Mouse (Mus musculus) brain, adult 2 months (tissue): ENCODE measurements around the gene Pld6.

ENCODE experiments used
- DNase-seq: peaks from one replicate; pipeline ENCODE4 v3.0.0; 2011; ENCODE audit warnings: low read depth, low spot score

Pld6 gene

GRCm38 (mm10) chr11:59787199-59787781 is at the start of gene Pld6:
TSS of gene Pld6 (minus strand) at chr11:59787645.
- peak; percentile 67 for DNase-seq

GRCm38 (mm10) chr11:59821625-59822024 is 34.2 kb upstream of the Pld6 start:
- no peak for DNase-seq

- no peak for DNase-seq
Measured at GRCm38 (mm10) chr11:59817916-59818315, 30.5 kb upstream of the Pld6 start.

- no peak for DNase-seq
Measured at GRCm38 (mm10) chr11:59815482-59816065, 28.1 kb upstream of the Pld6 start.

- DNase-seq = no peak
Measured at GRCm38 (mm10) chr11:59814936-59815335, 27.5 kb upstream of the Pld6 start.

GRCm38 (mm10) chr11:59814311-59814710 is 26.9 kb upstream of the Pld6 start:
- DNase-seq = no peak

- no peak for DNase-seq
Measured at GRCm38 (mm10) chr11:59813276-59813675, 25.8 kb upstream of the Pld6 start.

- DNase-seq = no peak
Measured at GRCm38 (mm10) chr11:59811211-59811610, 23.8 kb upstream of the Pld6 start.

GRCm38 (mm10) chr11:59810480-59811158 is 23.2 kb upstream of the Pld6 start:
- no peak for DNase-seq

GRCm38 (mm10) chr11:59809670-59810474 is 22.4 kb upstream of the Pld6 start, which contains the start of gene Flcn:
TSS of gene Flcn (minus strand) at chr11:59810016.
- peak; percentile 97 for DNase-seq

GRCm38 (mm10) chr11:59809071-59809669 is 21.7 kb upstream of the Pld6 start:
- DNase-seq = peak; percentile 55

- peak; percentile 60 for DNase-seq
Measured at GRCm38 (mm10) chr11:59808170-59808960, 20.9 kb upstream of the Pld6 start.

GRCm38 (mm10) chr11:59805656-59806055 is 18.2 kb upstream of the Pld6 start:
- no peak for DNase-seq

- no peak for DNase-seq
Measured at GRCm38 (mm10) chr11:59805256-59805655, 17.8 kb upstream of the Pld6 start.

GRCm38 (mm10) chr11:59804409-59805110 is 17.1 kb upstream of the Pld6 start:
- DNase-seq = peak; percentile 77

- DNase-seq = no peak
Measured at GRCm38 (mm10) chr11:59803516-59803915, 16.1 kb upstream of the Pld6 start.

GRCm38 (mm10) chr11:59801881-59802280 is 14.4 kb upstream of the Pld6 start:
- peak; percentile 52 for DNase-seq

- DNase-seq = no peak
Measured at GRCm38 (mm10) chr11:59800412-59800811, 13.0 kb upstream of the Pld6 start.

- no peak for DNase-seq
Measured at GRCm38 (mm10) chr11:59793390-59793789, 5.9 kb upstream of the Pld6 start.

- no peak for DNase-seq
Measured at GRCm38 (mm10) chr11:59789311-59789710, 1.9 kb upstream of the Pld6 start.
